Mouse (Mus musculus) C2C12 (cell line): ENCODE measurements around the gene Hist1h2ad.

ENCODE experiments used
- CTCF ChIP-seq: IDR thresholded peaks from one replicate; pipeline ENCODE4 v1.5.1; 2011; ENCODE audit not compliant: control insufficient read depth, insufficient read depth, insufficient read length
- MYOD1 ChIP-seq: IDR thresholded peaks from one replicate; pipeline ENCODE4 v1.6.1; 2011; ENCODE audit warnings: low read depth; ENCODE audit not compliant: control insufficient read depth, insufficient read length

DNA sequence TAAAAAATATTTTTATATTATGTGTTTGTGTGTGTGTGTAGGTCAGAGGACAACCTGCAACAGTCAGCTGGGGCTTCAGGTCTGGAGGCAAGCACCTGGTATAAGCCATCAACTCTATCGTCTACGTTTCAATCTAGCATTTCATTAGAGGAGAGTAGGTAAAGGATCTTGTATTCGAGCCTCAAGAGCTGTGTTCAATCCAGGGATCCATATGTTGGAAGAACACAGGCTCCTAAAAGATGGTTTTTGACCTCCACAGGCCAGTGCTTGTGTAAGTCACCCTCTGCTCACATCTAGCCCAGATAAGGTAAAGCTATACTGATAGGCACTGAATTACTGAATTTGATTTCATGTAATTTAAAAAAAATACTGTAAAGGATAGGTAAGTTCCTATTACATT is 17.3 kb upstream of the Hist1h2ad start:
- no peak for TF ChIP-seq CTCF
- no peak for TF ChIP-seq MYOD1
